Mouse (Mus musculus) G1E (cell line): ENCODE data around the gene Apom.

Experiments used
- CTCF ChIP-seq: IDR thresholded peaks from 2 replicates; pipeline ENCODE4 v1.5.1; 2012; ENCODE audit warnings: low read depth, low read length, inconsistent platforms, mixed read lengths
- GATA1 ChIP-seq: IDR thresholded peaks from 2 replicates; pipeline ENCODE4 v1.6.1; 2012; ENCODE audit warnings: borderline replicate concordance, low read length, inconsistent platforms, mixed read lengths

GRCm38 (mm10) chr17:35104079-35104478 lies 27.8 kb downstream of the Apom start:
- TF ChIP-seq CTCF (no peak), GATA1 (no peak)
